Mouse (Mus musculus) lung, embryonic 14.5 days (tissue): ENCODE measurements at regions not wholly inside any gene's neighbourhood (a gene's known extent, or its start where the extent isn't known, plus 50 kb on each side); places are given as distances from the start of the nearest gene placed in this dataset.

ENCODE experiments used
- ATAC-seq: fragments of 200-750 bp; cut with Nextera tagmentation; 2 replicates; pipeline ENCODE4 v1.8.0; 2017; ENCODE audit warnings: mild to moderate bottlenecking, moderate TSS enrichment, moderate library complexity; ENCODE audit not compliant: insufficient read depth
- DNase-seq: peaks from one replicate; pipeline ENCODE4 v3.0.0-alpha.2; 2015
- H3K27ac ChIP-seq: fragments of 300-500 bp; sonication (generic); 2 replicates; pipeline ENCODE4 v1.5.1; 2014; ENCODE audit warnings: low read depth, mild to moderate bottlenecking, moderate library complexity
- H3K27me3 ChIP-seq: fragments of 300-500 bp; sonication (generic); 2 replicates; pipeline ENCODE4 v1.6.1; 2014; ENCODE audit warnings: low read length, control low read depth; ENCODE audit not compliant: insufficient read depth
- H3K36me3 ChIP-seq: fragments of 300-500 bp; sonication (generic); 2 replicates; pipeline ENCODE4 v1.6.1; 2014; ENCODE audit warnings: control low read depth; ENCODE audit not compliant: insufficient read depth
- H3K4me1 ChIP-seq: fragments of 300-500 bp; sonication (generic); 2 replicates; pipeline ENCODE4 v1.6.1; 2014; ENCODE audit warnings: antibody characterized with exemption, control low read depth; ENCODE audit not compliant: insufficient read depth
- H3K4me2 ChIP-seq: fragments of 300-500 bp; sonication (generic); 2 replicates; pipeline ENCODE4 v1.6.1; 2014; ENCODE audit warnings: mild to moderate bottlenecking
- H3K4me3 ChIP-seq: fragments of 300-500 bp; sonication (generic); 2 replicates; pipeline ENCODE4 v1.5.1; 2014; ENCODE audit warnings: low read depth, low read length
- H3K9ac ChIP-seq: fragments of 300-500 bp; sonication (generic); 2 replicates; pipeline ENCODE4 v1.6.1; 2014
- H3K9me3 ChIP-seq: fragments of 300-500 bp; sonication (generic); 2 replicates; pipeline ENCODE4 v1.6.1; 2016; ENCODE audit warnings: low read depth, low read length, control low read depth
- CTCF ChIP-seq: IDR thresholded peaks from 2 replicates; pipeline ENCODE4 v1.5.1; 2016; ENCODE audit warnings: antibody characterized with exemption, low read depth
- WGBS: fragments of 180-500 bp; shearing (Covaris S2); extraction: QIAGEN DNeasy Blood & Tissue Kit; methylation state at CpG from one replicate; pipeline ENCODE4 v1.1.7; 2014; 5-methylcytosine and 5-hydroxymethylcytosine counted together

DNA sequence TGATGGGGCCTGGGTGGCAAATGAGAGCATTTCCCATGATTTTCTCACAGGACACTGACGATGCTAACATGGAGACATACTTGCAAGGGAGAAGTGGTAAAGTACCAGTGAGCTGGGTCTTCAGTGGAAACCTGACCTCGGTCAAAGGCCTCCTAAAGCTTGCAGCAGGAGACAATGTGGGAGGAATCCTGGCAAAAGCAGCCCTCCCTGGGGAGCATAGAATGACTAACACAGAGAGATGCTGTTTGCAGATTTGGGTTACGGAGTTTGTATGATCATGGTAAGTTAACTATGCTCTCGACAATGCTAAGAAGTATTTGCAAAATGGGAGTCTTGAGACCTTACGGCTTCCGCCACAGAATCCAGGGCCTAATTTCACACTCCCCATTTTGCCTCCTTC lies 208.9 kb downstream of the Tle3 start:
- H3K27ac ChIP-seq: no peak overlapping the region
- H3K9ac ChIP-seq: no peak overlapping the region
- H3K4me3 ChIP-seq: no peak overlapping the region
- no peaks in the 10 kb centered on the region for H3K36me3 ChIP-seq
- DNase-seq (no peak), ATAC-seq (no peak)
- no peak for TF ChIP-seq CTCF
- no peak overlapping the region for H3K4me2 ChIP-seq
- 82% methylated on average over 6 of the region's 6 CpGs for WGBS
- H3K4me1 ChIP-seq: no peaks in the 10 kb centered on the region
- H3K9me3 ChIP-seq: no peaks in the 10 kb centered on the region
- no peaks in the 10 kb centered on the region for H3K27me3 ChIP-seq

DNA sequence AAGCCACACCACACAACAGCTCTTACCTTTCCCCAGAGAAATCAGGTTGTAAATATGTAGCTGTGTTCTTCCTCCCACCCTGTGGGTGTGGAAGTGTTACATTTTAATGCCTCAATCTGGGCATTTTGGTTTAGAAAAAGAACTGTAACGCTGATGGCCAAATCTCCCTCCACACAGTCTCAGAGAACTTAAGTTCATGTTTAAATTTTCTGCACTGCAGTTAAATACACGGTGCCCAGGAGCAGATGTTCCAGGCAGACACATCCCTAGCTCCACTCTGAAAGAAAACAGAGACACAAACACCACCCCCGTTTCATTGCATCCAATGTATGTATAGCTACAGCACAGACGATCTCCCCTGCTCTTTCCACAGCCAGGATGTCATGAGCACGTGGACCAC lies 206.1 kb downstream of the Tle3 start:
- Histone ChIP-seq H3K4me3 (no peak overlapping the region), H3K27ac (no peak overlapping the region), H3K36me3 (no peaks in the 10 kb centered on the region), H3K9ac (no peak overlapping the region), H3K4me2 (no peak overlapping the region), H3K27me3 (no peaks in the 10 kb centered on the region), H3K4me1 (no peaks in the 10 kb centered on the region), H3K9me3 (no peaks in the 10 kb centered on the region)
- TF ChIP-seq CTCF: no peak
- ATAC-seq (no peak), DNase-seq (no peak)
- WGBS: 62% methylated on average over 5 of the region's 5 CpGs

DNA sequence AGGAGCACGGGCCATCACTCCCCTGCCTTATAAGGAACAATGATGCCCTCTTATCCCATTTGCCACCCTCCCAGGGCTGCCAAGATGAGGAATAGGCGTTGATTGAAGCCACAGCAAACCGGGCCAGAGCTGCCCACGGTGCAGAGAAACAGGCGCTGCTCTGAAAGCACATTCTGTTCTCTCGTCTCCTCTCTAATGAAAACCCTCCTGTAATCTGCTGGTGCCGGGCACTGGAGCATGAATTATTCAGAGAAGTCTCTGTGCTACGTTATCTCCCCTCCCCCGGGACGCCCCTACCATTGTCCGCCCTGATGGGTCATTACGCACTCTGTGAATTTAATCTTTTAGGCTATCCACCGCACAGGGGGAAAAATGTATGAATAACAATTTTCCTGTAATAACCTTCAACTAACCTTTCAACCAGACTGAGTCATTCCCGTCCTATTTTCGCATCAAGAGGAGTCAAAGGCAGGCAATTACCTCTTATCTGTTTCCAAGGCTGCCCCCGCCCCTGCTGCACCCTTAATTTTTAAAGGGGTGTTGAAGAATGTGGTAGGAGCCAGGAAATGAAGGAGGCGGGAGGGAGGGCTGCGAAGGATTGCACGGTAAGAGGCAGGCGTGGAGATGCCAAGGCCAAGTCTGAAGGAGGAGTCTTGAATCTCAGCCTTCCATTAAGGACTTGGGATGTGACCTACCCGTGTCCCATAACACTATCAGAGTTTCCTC lies 201.6 kb downstream of the Tle3 start:
- Histone ChIP-seq H3K4me2 (no peak overlapping the region), H3K36me3 (no peaks in the 10 kb centered on the region), H3K4me1 (no peaks in the 10 kb centered on the region), H3K9ac (no peak overlapping the region), H3K27ac (no peak overlapping the region), H3K4me3 (no peak overlapping the region), H3K9me3 (no peaks in the 10 kb centered on the region), H3K27me3 (no peaks in the 10 kb centered on the region)
- no peak for TF ChIP-seq CTCF
- no peak for DNase-seq
- ATAC-seq: no peak
- WGBS: 47% methylated on average over 21 of the region's 21 CpGs

- Histone ChIP-seq H3K9ac (no peak overlapping the region), H3K4me1 (no peaks in the 10 kb centered on the region), H3K4me2 (no peak overlapping the region), H3K27me3 (no peaks in the 10 kb centered on the region), H3K9me3 (no peaks in the 10 kb centered on the region), H3K27ac (no peak overlapping the region), H3K36me3 (no peaks in the 10 kb centered on the region), H3K4me3 (no peak overlapping the region)
- DNase-seq: no peak
- 47% methylated on average over 8 of the region's 8 CpGs for WGBS
- no peak for TF ChIP-seq CTCF
- ATAC-seq: no peak
These were observed 190.9 kb downstream of the Tle3 start for GRCm38 (mm10) chr9:61563017-61563416.

DNA sequence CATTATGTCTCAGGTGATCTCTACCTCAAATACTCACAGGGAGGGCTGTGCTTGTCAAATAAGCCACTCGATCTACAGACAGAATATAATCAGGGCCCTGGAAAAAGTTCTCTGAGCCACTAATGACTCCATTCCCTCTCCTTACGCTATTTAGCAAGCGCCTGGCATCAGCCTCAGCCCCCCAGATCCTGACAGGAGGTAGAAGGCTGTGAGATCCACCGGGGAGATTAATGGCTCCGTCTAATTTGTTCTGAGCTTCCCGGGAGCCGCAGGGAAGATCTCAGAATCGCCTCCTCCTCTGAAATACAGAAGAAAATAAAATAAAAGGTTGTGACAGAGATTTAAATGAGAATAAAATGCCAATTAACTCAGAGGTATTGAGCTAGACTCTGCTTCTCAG lies 189.4 kb downstream of the Tle3 start:
- WGBS: 28% methylated on average over 8 of the region's 8 CpGs
- no peaks in the 10 kb centered on the region for H3K36me3 ChIP-seq
- no peaks in the 10 kb centered on the region for H3K9me3 ChIP-seq
- no peak overlapping the region for H3K27ac ChIP-seq
- H3K4me2 ChIP-seq: no peak overlapping the region
- H3K27me3 ChIP-seq: no peaks in the 10 kb centered on the region
- H3K4me1 ChIP-seq: no peaks in the 10 kb centered on the region
- DNase-seq (no peak), ATAC-seq (no peak)
- H3K4me3 ChIP-seq: no peak overlapping the region
- no peak overlapping the region for H3K9ac ChIP-seq
- no peak for TF ChIP-seq CTCF

DNA sequence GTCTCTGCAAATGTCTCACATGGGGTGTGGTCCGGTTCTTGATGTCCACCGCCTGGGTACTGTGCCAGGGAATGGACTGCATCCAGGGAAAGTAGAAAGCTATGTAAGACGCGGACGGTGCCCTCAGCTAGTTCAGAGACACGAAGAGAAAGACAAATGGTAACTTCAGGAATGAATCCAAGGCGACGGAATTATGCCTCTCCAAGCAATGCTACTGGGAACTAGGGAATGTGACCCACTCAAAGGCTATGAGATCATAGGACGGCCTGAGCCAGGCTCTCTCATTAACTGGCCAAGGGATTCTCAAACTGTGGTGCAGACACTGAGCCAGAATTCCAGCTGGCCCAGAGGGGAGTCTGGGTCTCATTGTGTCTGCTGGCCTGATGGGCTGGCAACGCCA lies 186.5 kb downstream of the Tle3 start:
- Histone ChIP-seq H3K9me3 (no peaks in the 10 kb centered on the region), H3K4me2 (no peak overlapping the region), H3K9ac (no peak overlapping the region), H3K36me3 (no peaks in the 10 kb centered on the region), H3K4me3 (no peak overlapping the region), H3K27me3 (no peaks in the 10 kb centered on the region), H3K27ac (no peak overlapping the region), H3K4me1 (no peaks in the 10 kb centered on the region)
- ATAC-seq: no peak
- no peak for DNase-seq
- whole genome bisulfite sequencing: 79% methylated on average over 10 of the region's 10 CpGs
- no peak for TF ChIP-seq CTCF

- Histone ChIP-seq H3K4me3 (no peak overlapping the region), H3K9me3 (no peaks in the 10 kb centered on the region), H3K4me2 (no peak overlapping the region), H3K27me3 (no peaks in the 10 kb centered on the region), H3K4me1 (no peaks in the 10 kb centered on the region), H3K9ac (no peak overlapping the region), H3K36me3 (no peaks in the 10 kb centered on the region), H3K27ac (no peak overlapping the region)
- WGBS: 83% methylated on average over 7 of the region's 7 CpGs
- no peak for DNase-seq
- no peak for TF ChIP-seq CTCF
- ATAC-seq: no peak
These were observed 184.9 kb downstream of the Tle3 start for GRCm38 (mm10) chr9:61557025-61557424.
